Mouse (Mus musculus): Measurements from ENCODE around the gene Tesc.

DNA sequence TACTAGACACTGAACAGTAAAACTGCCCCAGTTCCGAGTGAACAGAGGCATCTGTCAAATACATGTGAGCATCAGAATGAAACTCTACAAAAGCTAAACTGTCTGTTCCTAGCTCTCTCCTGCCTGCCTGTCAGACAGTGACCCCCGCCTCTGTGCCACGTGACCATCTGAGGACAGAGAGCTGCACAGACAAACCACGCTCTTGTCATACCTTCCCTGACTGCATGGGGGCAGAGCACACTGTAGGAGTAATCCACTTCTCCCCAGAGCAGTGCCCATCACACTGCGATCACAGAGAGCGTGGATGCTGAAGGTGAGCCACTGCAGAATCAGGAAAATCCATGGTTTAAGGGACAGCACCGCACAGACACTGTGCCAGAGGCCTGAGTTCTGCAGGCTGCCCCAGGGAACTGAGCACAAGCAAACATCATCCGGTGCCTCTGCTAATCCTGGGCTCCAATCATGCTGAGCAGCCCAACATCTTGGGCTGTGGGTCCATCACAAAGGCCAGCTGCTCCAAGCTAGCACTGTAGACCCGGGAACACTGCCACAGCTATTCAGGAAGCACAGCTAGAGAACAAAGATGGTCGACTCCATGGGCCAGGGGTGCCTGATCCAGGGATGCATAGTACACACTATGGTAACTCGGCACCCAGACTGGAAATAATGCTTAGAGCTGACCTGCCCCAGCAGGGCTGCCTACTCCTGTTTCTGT is 65.9 kb downstream of the Tesc start:
- TF ChIP-seq POLR2A (IDR thresholded peaks at IDR 0.05; ENCODE audit: insufficient read depth, low read depth, low read length) (no peak), CTCF (IDR thresholded peaks at IDR 0.05; ENCODE audit: insufficient read depth, low read depth, low read length) (no peak)

All from olfactory bulb, adult 2 months (tissue).